Mouse (Mus musculus) cortical plate, adult 2 months (tissue): ENCODE results near the gene Sox6. TPM values are rescaled to one million over a fixed set of nuclear protein-coding genes. Genes with fewer than 3 reads are reported as not detected.
"Not testable (repeated sequence)": the region's sequence is repeated elsewhere in the genome, so short reads cannot be mapped to it uniquely, and the experiment has no call there.

Experiments
- H3K27ac ChIP-seq: fragments of 200-500 bp; 2 replicates; pipeline ENCODE4 v1.5.1; 2012; ENCODE audit warnings: low read length, control low read depth, inconsistent platforms; ENCODE audit not compliant: insufficient read depth
- H3K4me1 ChIP-seq: fragments of 200-500 bp; 2 replicates; pipeline ENCODE4 v1.6.1; 2011; ENCODE audit warnings: low read length; ENCODE audit not compliant: control insufficient read depth, insufficient read depth
- H3K4me3 ChIP-seq: fragments of 200-500 bp; 2 replicates; pipeline ENCODE4 v1.5.1; 2011; ENCODE audit warnings: mild to moderate bottlenecking, low read length, control low read depth; ENCODE audit not compliant: insufficient read depth
- CTCF ChIP-seq: fragments of 200-500 bp; IDR thresholded peaks from 2 replicates; pipeline ENCODE4 v1.5.1; 2011; ENCODE audit warnings: mild to moderate bottlenecking, control low read depth, low read length; ENCODE audit not compliant: insufficient read depth; ENCODE audit errors: extremely low read depth
- POLR2A ChIP-seq: fragments of 200-500 bp; IDR thresholded peaks from 2 replicates; pipeline ENCODE4 v1.6.1; 2011; ENCODE audit warnings: mild to moderate bottlenecking, low read length, control low read depth; ENCODE audit not compliant: insufficient read depth; ENCODE audit errors: extremely low read depth
- polyA plus RNA-seq: library from polyadenylated mRNA; depleted of rRNA; stranded (reverse); fragments of >200 nt; gene quantifications from 2 replicates; pipeline ENCODE4 v1.2.3, GENCODE M21; 2012

Sox6 gene
- polyA plus RNA-seq, 1 experiment: 9.8 TPM

DNA sequence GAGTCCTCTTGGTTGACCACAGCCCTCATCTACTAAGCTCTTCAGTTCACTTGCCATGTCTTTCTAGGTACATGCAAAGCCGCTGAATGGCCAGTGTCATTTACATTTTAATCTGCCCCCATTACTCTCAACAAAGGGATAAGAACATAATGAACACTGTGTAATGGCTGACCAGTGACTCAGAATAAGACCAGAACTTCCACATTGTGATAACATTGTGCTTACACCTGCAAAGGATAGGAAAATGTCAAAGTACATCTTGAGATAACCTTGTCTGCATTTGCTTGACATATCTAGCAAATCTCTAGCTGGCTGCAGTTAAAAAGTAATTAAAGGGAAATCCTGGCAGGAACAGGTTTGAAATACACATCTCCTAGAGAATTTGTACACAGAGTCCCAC lies 431.1 kb downstream of the Sox6 start:
- Histone ChIP-seq H3K4me1 (no peaks in the 10 kb centered on the region), H3K27ac (no peak overlapping the region), H3K4me3 (no peak overlapping the region)
- TF ChIP-seq CTCF (no peak), POLR2A (no peak)

DNA sequence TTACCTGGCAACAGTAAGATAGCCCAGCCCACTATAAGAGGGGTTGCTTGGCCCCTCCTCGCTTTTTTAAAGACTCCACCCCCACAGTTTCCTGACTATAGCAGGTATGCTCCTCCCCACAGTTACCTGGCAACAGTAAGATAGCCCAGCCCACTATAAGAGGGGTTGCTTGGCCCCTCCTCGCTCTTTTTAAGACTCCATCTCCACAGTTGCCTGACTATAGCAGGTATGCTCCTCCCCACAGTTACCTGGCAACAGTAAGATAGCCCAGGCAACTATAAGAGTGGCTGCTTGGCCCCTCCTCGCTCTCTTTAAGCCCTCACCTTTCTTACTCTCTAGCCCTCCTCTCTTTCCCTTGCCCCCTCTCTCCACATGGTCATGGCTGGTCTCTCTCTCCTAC lies 432.5 kb downstream of the Sox6 start:
- H3K4me1 ChIP-seq, H3K4me3 ChIP-seq, H3K27ac ChIP-seq: not testable (repeated sequence)

- Histone ChIP-seq H3K4me1 (no peaks in the 10 kb centered on the region), H3K27ac (no peak overlapping the region), H3K4me3 (no peak overlapping the region)
- no peak for TF ChIP-seq POLR2A
- TF ChIP-seq CTCF: no peak
These were observed 433.7 kb downstream of the Sox6 start for GRCm38 (mm10) chr7:115604883-115605282.

- no peak overlapping the region for H3K27ac ChIP-seq
- TF ChIP-seq POLR2A: no peak
- no peak for TF ChIP-seq CTCF
These were observed 441.2 kb downstream of the Sox6 start for GRCm38 (mm10) chr7:115597376-115597775.

GRCm38 (mm10) chr7:115580461-115580860 lies 458.1 kb downstream of the Sox6 start:
- Histone ChIP-seq H3K27ac (no peak overlapping the region), H3K4me1 (no peaks in the 10 kb centered on the region), H3K4me3 (no peak overlapping the region)
- TF ChIP-seq POLR2A: no peak
- no peak for TF ChIP-seq CTCF

More at GRCm38 (mm10) chr7:115597376-115597775, 441.2 kb downstream of the Sox6 start:
- Histone ChIP-seq H3K4me1 (no peaks in the 10 kb centered on the region), H3K4me3 (no peak overlapping the region)

- H3K27ac ChIP-seq: no peak overlapping the region
- no peak overlapping the region for H3K4me3 ChIP-seq
- TF ChIP-seq POLR2A (no peak), CTCF (no peak)
- no peaks in the 10 kb centered on the region for H3K4me1 ChIP-seq
These were observed 458.8 kb downstream of the Sox6 start for GRCm38 (mm10) chr7:115579826-115580225.

DNA sequence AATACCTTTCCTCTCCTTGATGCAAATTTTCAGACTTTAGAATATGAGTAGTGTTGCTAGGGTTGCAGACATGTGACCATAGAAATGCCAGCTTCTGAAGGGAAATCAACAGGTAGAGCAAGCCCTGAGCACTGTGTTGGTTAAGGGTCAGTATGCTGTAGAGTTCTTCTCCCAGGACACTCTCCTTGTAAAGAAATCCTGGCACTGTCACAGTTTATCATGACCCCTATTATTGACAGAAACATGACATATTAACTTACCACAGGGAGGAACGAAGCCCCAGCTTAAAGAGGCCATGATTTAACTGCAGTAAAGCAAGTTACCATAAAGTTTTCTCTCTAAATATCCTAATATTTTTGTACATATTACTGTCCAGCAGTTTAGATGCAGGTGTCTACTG lies 462.2 kb downstream of the Sox6 start:
- H3K4me1 ChIP-seq: no peaks in the 10 kb centered on the region
- no peak for TF ChIP-seq CTCF
- TF ChIP-seq POLR2A: no peak
- H3K27ac ChIP-seq: no peak overlapping the region
- no peak overlapping the region for H3K4me3 ChIP-seq

DNA sequence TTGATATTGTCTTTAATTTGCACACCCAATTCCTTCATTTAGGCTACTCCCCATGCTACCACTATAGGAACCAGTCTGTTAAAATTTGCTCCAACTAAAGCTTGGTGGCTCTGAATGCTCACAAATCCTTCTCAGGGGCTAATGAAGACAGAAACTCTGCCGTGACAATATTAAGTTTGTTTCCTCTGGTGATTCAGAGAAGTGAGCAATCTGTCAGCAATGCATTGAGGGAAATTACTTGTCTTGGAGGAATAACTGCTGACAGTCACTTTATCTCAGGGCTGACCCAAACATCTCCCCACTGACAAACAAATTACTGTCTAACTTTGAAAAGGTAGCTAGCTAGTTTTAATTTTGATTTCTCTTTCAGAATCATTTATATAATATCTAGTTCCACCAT lies 463.8 kb downstream of the Sox6 start:
- TF ChIP-seq POLR2A (no peak), CTCF (no peak)
- Histone ChIP-seq H3K4me1 (no peaks in the 10 kb centered on the region), H3K4me3 (no peak overlapping the region), H3K27ac (no peak overlapping the region)

DNA sequence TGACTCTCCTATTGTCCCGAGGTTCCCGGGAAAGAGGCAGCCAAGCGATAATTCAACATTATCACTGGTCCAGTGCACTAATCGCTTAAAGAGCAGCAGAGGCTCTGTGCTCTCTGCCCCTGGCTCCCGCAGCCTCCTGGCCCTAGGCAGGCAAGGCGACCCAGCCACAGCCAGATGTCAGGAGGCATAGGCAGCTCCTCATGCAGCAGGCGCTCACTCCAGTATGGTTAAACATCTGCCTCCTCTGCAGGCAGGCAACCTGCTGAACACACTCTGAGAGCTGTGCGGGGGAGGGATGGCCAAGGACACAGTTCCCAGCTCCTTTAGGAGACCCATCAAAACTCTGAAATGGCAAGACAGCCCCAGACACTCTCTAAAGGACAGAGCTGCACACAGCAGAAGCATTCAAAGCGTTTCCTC lies 469.8 kb downstream of the Sox6 start:
- TF ChIP-seq POLR2A: no peak
- no peak for TF ChIP-seq CTCF
- no peak overlapping the region for H3K27ac ChIP-seq
- H3K4me1 ChIP-seq: peaks cover 2% of the 10 kb centered on the region; the same call in 1 of the 2 replicates
- no peak overlapping the region for H3K4me3 ChIP-seq

DNA sequence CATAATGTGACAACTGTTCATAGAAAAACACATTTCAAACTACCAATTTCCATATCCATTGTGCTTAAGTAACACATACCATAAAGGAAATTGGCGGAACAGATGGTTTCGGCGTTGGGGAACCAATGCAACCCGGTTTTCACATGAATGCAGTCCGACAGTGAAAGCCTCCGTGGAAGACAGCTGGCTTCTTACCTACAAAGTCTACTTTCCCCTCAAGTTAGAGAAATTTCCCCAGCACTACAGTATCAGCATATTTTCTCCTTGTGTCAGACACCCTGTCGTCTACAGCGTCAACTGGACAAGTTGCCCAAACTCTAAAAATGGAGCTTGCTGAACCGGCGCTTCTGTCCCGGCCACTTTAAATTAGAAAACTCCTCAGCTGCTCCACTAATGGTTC lies 470.3 kb downstream of the Sox6 start:
- TF ChIP-seq POLR2A (no peak), CTCF (no peak)
- Histone ChIP-seq H3K4me3 (no peak overlapping the region), H3K4me1 (peaks cover 2% of the 10 kb centered on the region; the same call in 1 of the 2 replicates), H3K27ac (no peak overlapping the region)

- Histone ChIP-seq H3K27ac (no peak overlapping the region), H3K4me1 (peaks cover 2% of the 10 kb centered on the region; the same call in 1 of the 2 replicates), H3K4me3 (no peak overlapping the region)
- TF ChIP-seq CTCF: no peak
These were observed 471.8 kb downstream of the Sox6 start for GRCm38 (mm10) chr7:115566818-115567217.
